Mouse (Mus musculus) stomach, postnatal 0 days (tissue): ENCODE results near the gene Oaf. TPM values are rescaled to one million over a fixed set of nuclear protein-coding genes. Genes with fewer than 3 reads are reported as not detected.

ENCODE experiments used
- ATAC-seq: fragments of 200-750 bp; cut with Nextera tagmentation; 2 replicates; pipeline ENCODE4 v1.8.0; 2017; ENCODE audit not compliant: low FRiP score, low TSS enrichment
- DNase-seq: peaks from one replicate; pipeline ENCODE4 v3.0.0-alpha.2; 2016; ENCODE audit warnings: low spot score
- H3K27ac ChIP-seq: fragments of 300-500 bp; sonication (generic); replicated peaks from 2 replicates; pipeline ENCODE4 v1.5.1; 2014; ENCODE audit warnings: mild to moderate bottlenecking, control low read depth
- H3K27me3 ChIP-seq: fragments of 300-500 bp; sonication (generic); 2 replicates; pipeline ENCODE4 v1.6.1; 2014; ENCODE audit warnings: low read length; ENCODE audit not compliant: control insufficient read depth, insufficient read depth
- H3K36me3 ChIP-seq: fragments of 300-500 bp; sonication (generic); 2 replicates; pipeline ENCODE4 v1.6.1; 2014; ENCODE audit warnings: low read length, mixed read lengths; ENCODE audit not compliant: control insufficient read depth, insufficient read depth
- H3K4me1 ChIP-seq: fragments of 300-500 bp; sonication (generic); replicated peaks from 2 replicates; pipeline ENCODE4 v1.6.1; 2014; ENCODE audit warnings: antibody characterized with exemption; ENCODE audit not compliant: control insufficient read depth, insufficient read depth
- H3K4me2 ChIP-seq: fragments of 300-500 bp; sonication (generic); replicated peaks from 2 replicates; pipeline ENCODE4 v1.6.1; 2014; ENCODE audit warnings: low read depth, mild to moderate bottlenecking, control low read depth, moderate library complexity
- H3K4me3 ChIP-seq: fragments of 300-500 bp; sonication (generic); 2 replicates; pipeline ENCODE4 v1.5.1; 2014; ENCODE audit warnings: low read depth, low read length, control low read depth
- H3K9ac ChIP-seq: fragments of 300-500 bp; sonication (generic); 2 replicates; pipeline ENCODE4 v1.6.1; 2014; ENCODE audit warnings: mild to moderate bottlenecking, low read length, control low read depth, mixed read lengths
- H3K9me3 ChIP-seq: fragments of 300-500 bp; sonication (generic); 2 replicates; pipeline ENCODE4 v1.6.1; 2016; ENCODE audit warnings: low read length; ENCODE audit not compliant: control insufficient read depth
- CTCF ChIP-seq: IDR thresholded peaks from 2 replicates; pipeline ENCODE4 v1.5.1; 2016; ENCODE audit warnings: antibody characterized with exemption, low read depth, mild to moderate bottlenecking, moderate library complexity
- EP300 ChIP-seq: optimal IDR thresholded peaks from 2 replicates; pipeline ENCODE3; 2016; ENCODE audit warnings: antibody characterized with exemption
- WGBS: fragments of 180-500 bp; shearing (Covaris S2); extraction: QIAGEN DNeasy Blood & Tissue Kit; methylation state at CpG from one replicate; pipeline ENCODE4 v1.1.7; 2014; 5-methylcytosine and 5-hydroxymethylcytosine counted together
- polyA plus RNA-seq: library from polyadenylated mRNA; unstranded; fragments of >200 nt; fragmentation: Nextera tagmentation; extraction: Ambion mirVana; gene quantifications from 2 replicates; pipeline ENCODE4 v1.2.1, GENCODE M21; 2015

The Oaf gene
- polyA plus RNA-seq, 1 experiment from 2014 or later = 31.9 TPM

- Histone ChIP-seq H3K27me3 (no peaks in the 10 kb centered on the region), H3K27ac (no peak overlapping the region), H3K4me1 (peaks cover 24% of the 10 kb centered on the region), H3K4me2 (no peak overlapping the region), H3K36me3 (no peaks in the 10 kb centered on the region), H3K9ac (no peak overlapping the region), H3K4me3 (no peak overlapping the region), H3K9me3 (no peaks in the 10 kb centered on the region)
- TF ChIP-seq CTCF (no peak), EP300 (no peak)
- WGBS = 74% methylated on average over 7 of the region's 7 CpGs
- DNase-seq (no peak), ATAC-seq (no peak)
Measured at GRCm38 (mm10) chr9:43236576-43236975, 3.1 kb downstream of the Oaf start.

DNA sequence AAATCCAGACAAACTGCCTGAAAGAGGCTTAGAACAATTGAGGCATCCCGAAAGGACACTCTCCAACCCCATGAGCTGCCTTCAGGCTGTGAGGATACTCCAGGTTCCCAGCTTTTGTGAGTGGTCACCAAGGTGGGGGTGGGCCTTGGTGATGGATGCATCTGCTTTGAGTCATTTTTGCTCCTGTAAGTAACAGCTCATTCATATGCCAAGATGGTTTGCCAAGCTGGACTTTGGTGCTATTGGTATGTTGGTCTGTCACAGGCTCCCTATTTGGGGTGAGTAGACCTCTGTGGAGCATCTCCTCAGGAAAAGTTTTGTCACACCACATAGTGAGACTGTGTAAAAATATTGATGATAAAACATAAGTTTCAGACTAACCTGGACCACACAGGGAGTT is 3.6 kb downstream of the Oaf start:
- ATAC-seq = no peak
- WGBS = 89% methylated on average over 1 of the region's 1 CpGs
- no peak overlapping the region for H3K9ac ChIP-seq

GRCm38 (mm10) chr9:43235336-43235735 is 4.4 kb downstream of the Oaf start:
- Histone ChIP-seq H3K4me2 (no peak overlapping the region), H3K4me3 (no peak overlapping the region), H3K9ac (no peak overlapping the region), H3K27me3 (no peaks in the 10 kb centered on the region), H3K36me3 (no peaks in the 10 kb centered on the region), H3K9me3 (no peaks in the 10 kb centered on the region), H3K4me1 (peaks cover 21% of the 10 kb centered on the region), H3K27ac (no peak overlapping the region)
- 73% methylated on average over 6 of the region's 6 CpGs for WGBS
- ATAC-seq = no peak
- no peak for TF ChIP-seq CTCF
- no peak for TF ChIP-seq EP300
- DNase-seq = no peak

More for the DNA sequence above, 3.6 kb downstream of the Oaf start:
- no peak overlapping the region; the same call in 1 of the 2 replicates for H3K27ac ChIP-seq
- H3K4me1 ChIP-seq = peaks cover 24% of the 10 kb centered on the region
- no peaks in the 10 kb centered on the region for H3K36me3 ChIP-seq
- DNase-seq = no peak
- TF ChIP-seq CTCF = no peak
- no peak for TF ChIP-seq EP300
- no peak overlapping the region for H3K4me3 ChIP-seq
- no peak overlapping the region for H3K4me2 ChIP-seq
- no peaks in the 10 kb centered on the region for H3K27me3 ChIP-seq
- no peaks in the 10 kb centered on the region for H3K9me3 ChIP-seq

GRCm38 (mm10) chr9:43234496-43234895 is 5.2 kb downstream of the Oaf start:
- Histone ChIP-seq H3K4me1 (peaks cover 19% of the 10 kb centered on the region), H3K9ac (no peak overlapping the region), H3K4me3 (no peak overlapping the region), H3K9me3 (no peaks in the 10 kb centered on the region), H3K36me3 (no peaks in the 10 kb centered on the region), H3K4me2 (no peak overlapping the region), H3K27me3 (no peaks in the 10 kb centered on the region), H3K27ac (no peak overlapping the region)
- ATAC-seq = no peak
- no peak for DNase-seq
- TF ChIP-seq EP300 (no peak), CTCF (no peak)
- WGBS = 60% methylated on average over 5 of the region's 5 CpGs

DNA sequence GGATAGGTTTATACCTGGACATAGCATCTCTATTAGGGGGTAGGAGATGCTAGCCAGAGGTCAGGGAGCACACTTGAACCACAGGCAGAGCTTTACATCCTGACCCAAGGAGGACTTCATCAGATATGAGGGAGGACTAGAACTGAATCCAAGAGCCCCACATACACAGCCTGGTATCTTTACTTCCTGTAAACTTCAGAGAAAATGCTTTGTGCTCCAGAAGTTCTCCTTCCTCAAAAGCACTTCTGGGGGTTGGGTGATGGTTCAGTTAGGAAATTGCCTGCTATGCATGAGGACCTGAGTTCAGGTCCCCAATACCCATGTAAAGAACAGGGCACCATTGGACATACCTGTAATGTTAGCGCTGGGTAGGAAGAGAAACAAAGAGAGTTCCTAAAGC is 6.2 kb downstream of the Oaf start:
- Histone ChIP-seq H3K4me3 (no peak overlapping the region), H3K9ac (no peak overlapping the region), H3K4me1 (peaks cover 23% of the 10 kb centered on the region), H3K27me3 (no peaks in the 10 kb centered on the region), H3K36me3 (no peaks in the 10 kb centered on the region), H3K9me3 (no peaks in the 10 kb centered on the region), H3K27ac (peak overlapping the region; percentile 88), H3K4me2 (no peak overlapping the region)
- ATAC-seq (no peak), DNase-seq (no peak)
- TF ChIP-seq CTCF (no peak), EP300 (no peak)
- WGBS = 94% methylated on average over 1 of the region's 1 CpGs

GRCm38 (mm10) chr9:43233044-43233443 is 6.7 kb downstream of the Oaf start:
- H3K4me2 ChIP-seq = no peak overlapping the region
- no peak for DNase-seq
- H3K27ac ChIP-seq = peak overlapping the region; percentile 88
- ATAC-seq = no peak
- no peak overlapping the region for H3K9ac ChIP-seq
- H3K27me3 ChIP-seq = no peaks in the 10 kb centered on the region
- TF ChIP-seq CTCF (no peak), EP300 (no peak)
- H3K4me1 ChIP-seq = peaks cover 23% of the 10 kb centered on the region
- 51% methylated on average over 5 of the region's 5 CpGs for WGBS
- no peaks in the 10 kb centered on the region for H3K9me3 ChIP-seq
- H3K36me3 ChIP-seq = no peaks in the 10 kb centered on the region
- H3K4me3 ChIP-seq = no peak overlapping the region
